Mouse (Mus musculus): ENCODE measurements around the gene Cd72.

- TF ChIP-seq POLR2A (IDR thresholded peaks at IDR 0.05; ENCODE audit: borderline replicate concordance, insufficient read depth, low read length) (peak; percentile 80), CTCF (IDR thresholded peaks at IDR 0.05; ENCODE audit: borderline replicate concordance, insufficient read depth, low read depth, low read length) (no peak)
Measured at GRCm38 (mm10) chr4:43499407-43500333, 45.2 kb upstream of the Cd72 start, which contains the start of gene Arhgef39.

Data from cerebellum, adult 2 months (tissue).